Mouse (Mus musculus) lung, adult 18-20 months (tissue): Measurements from ENCODE around the gene Igf1r.

Source experiments
- DNase-seq, 2 experiments: peaks; one replicate each; pipeline ENCODE4 v3.0.0; 2022; ENCODE audit warnings: mixed read lengths in 2 of 2

Gene Igf1r

GRCm38 (mm10) chr7:68189211-68189610 is 236.6 kb downstream of the Igf1r start:
- no peak for DNase-seq

- no peak for DNase-seq
Measured at GRCm38 (mm10) chr7:68189691-68190456, 237.2 kb downstream of the Igf1r start.

GRCm38 (mm10) chr7:68193958-68194695 is 241.5 kb downstream of the Igf1r start:
- DNase-seq = no peak

- no peak for DNase-seq
Measured at GRCm38 (mm10) chr7:68199609-68200008, 247.0 kb downstream of the Igf1r start.

- DNase-seq = no peak
Measured at GRCm38 (mm10) chr7:68205776-68206427, 253.3 kb downstream of the Igf1r start.

- DNase-seq = no peak
Measured at GRCm38 (mm10) chr7:68209039-68209438, 256.4 kb downstream of the Igf1r start.

GRCm38 (mm10) chr7:68210417-68210816 is 257.8 kb downstream of the Igf1r start:
- DNase-seq = peak; percentile 51 to 62

- DNase-seq = no peak
Measured at GRCm38 (mm10) chr7:68211883-68212282, 259.3 kb downstream of the Igf1r start.

- no peak for DNase-seq
Measured at GRCm38 (mm10) chr7:68213842-68214241, 261.2 kb downstream of the Igf1r start.

GRCm38 (mm10) chr7:68215522-68216070 is 263.0 kb downstream of the Igf1r start:
- peak; percentile 33 to 52 for DNase-seq

GRCm38 (mm10) chr7:68218879-68219278 is 266.3 kb downstream of the Igf1r start:
- DNase-seq = no peak

- no peak for DNase-seq
Measured at GRCm38 (mm10) chr7:68221677-68222230, 269.1 kb downstream of the Igf1r start.

GRCm38 (mm10) chr7:68223356-68223808 is 270.8 kb downstream of the Igf1r start:
- DNase-seq = peak in 1 of 2 experiments; percentile 17

GRCm38 (mm10) chr7:68224006-68224405 is 271.4 kb downstream of the Igf1r start:
- DNase-seq = no peak

- no peak for DNase-seq
Measured at GRCm38 (mm10) chr7:68225427-68226054, 272.9 kb downstream of the Igf1r start.

- no peak for DNase-seq
Measured at GRCm38 (mm10) chr7:68227021-68227420, 274.4 kb downstream of the Igf1r start.

GRCm38 (mm10) chr7:68227621-68228020 is 275.0 kb downstream of the Igf1r start:
- no peak for DNase-seq

- no peak for DNase-seq
Measured at GRCm38 (mm10) chr7:68228491-68228890, 275.9 kb downstream of the Igf1r start.

- no peak for DNase-seq
Measured at GRCm38 (mm10) chr7:68230831-68231230, 278.2 kb downstream of the Igf1r start.

GRCm38 (mm10) chr7:68232521-68232920 is 279.9 kb downstream of the Igf1r start:
- DNase-seq = no peak

GRCm38 (mm10) chr7:68233619-68234223 is 281.1 kb downstream of the Igf1r start:
- peak in 1 of 2 experiments; percentile 16 for DNase-seq

- no peak for DNase-seq
Measured at GRCm38 (mm10) chr7:68236817-68237216, 284.2 kb downstream of the Igf1r start.
